Mouse (Mus musculus) retina, embryonic 14.5 days (tissue): Measurements from ENCODE around the gene Lrrc4c.

Experiments used
- DNase-seq: peaks from one replicate; pipeline ENCODE4 v3.0.0-alpha.2; 2015; ENCODE audit warnings: low spot score

Lrrc4c gene

DNA sequence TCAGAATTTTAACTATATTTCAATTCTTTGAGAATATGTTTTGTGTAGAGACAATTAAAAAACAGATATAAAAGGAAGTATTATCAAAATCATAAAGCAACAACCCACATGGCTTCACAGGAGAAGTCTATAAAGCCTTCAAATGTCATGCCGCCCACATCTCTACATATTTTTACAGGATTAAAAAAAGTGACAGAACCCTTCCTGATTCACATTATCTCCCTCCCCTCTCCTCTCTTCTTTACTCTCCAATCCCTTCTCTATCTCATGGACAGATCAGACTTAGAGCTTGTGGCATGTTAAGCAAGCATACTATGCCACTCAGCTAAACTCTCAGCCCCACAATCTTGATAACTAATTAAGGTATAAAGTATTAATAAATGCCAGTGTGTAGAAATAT is 535.8 kb downstream of the Lrrc4c start:
- DNase-seq, result no peak

GRCm38 (mm10) chr2:96876062-96876461 is 558.1 kb downstream of the Lrrc4c start:
- no peak for DNase-seq

DNA sequence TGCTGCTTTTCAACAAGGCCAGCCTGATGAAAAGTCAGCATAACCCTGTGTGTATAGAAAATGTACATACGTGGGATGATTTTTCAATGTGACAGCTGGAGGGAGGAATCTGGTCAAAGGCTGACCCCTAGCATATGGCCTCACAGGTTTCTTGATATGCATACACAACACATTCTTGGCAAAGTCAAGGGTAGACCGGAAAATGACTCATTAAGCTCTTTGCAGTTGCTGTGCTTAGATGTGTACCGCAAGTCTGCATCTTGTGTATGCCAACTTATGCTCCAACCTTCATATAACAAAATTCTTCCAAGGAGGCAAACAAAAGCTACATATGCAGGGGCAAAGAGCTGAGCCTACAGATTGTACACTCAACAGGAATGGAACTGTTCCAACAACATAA is 631.6 kb downstream of the Lrrc4c start:
- DNase-seq, result no peak

GRCm38 (mm10) chr2:96999521-96999920 is 681.6 kb downstream of the Lrrc4c start:
- no peak for DNase-seq

DNA sequence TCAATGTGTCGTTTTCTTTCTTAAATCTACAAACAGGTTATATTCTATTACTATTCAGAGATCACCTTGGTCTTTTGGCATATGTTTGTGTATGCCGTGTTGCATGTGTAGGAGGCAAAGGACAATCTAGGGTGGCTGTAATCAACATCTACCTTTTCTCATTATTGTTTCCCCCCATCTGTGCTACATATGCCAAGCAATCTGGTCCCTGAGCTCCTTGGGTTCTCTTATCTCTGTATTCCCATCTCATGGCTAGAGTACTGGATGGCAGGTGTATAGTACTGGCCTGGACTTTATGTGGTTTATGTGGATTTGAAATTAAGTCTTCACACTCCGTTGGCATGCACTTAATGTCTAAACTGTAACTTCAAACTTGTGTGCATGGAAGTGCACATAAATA is 700.4 kb downstream of the Lrrc4c start:
- no peak for DNase-seq

DNA sequence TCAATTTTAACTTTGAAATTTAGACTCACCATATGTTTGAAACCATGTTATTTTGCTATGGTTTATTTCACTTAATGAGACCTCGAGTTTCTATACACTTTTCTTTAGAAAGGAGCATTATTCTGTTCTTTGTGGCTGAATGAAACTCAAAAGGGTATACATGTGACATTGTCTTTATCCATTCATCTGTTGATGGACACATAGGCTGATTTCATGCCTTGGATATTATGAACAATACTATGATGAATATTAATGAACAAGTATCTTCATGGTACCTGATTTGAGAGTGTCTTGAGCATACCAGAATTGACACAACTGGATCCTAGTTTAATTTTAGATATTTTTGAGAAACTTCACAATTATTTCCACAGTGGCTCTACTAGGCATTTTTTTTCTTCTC is 709.0 kb downstream of the Lrrc4c start:
- DNase-seq, result peak; percentile 46

DNA sequence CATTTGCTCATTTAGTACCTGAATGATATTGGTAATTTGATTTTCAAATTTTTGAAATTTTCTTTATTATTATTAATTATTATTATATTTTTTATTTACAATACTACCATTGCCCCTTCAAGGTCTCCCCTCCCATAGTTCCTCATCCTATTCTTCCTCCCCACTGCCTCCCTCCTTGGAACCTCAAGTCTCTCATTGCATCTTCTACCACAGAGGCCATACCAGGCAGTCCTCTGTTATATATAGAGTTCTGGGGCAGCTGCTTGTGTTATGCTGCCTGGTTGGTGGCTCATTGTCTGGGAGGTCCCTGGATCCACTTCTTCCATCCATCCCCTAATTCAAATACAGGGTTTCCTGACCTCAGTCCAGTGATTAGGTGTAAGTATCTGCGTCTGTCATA is 709.6 kb downstream of the Lrrc4c start:
- no peak for DNase-seq

DNA sequence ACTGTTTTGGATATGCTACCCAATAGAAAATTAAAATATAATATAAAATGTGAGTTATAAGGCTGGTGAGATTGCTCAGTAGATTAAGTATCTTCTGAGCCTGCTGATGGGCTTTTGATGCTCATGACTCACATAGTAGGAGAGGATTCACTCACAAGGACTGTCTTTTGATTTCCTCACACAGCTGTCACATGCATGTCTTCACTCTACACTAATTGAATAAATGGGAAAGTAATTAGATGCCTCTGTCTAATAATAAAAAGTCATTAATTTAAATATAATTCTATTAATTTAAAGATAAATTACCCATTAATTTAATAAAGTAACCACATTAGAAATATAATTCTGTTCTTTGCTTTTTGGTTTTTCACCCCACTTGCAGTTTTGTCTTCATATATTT is 718.4 kb downstream of the Lrrc4c start:
- peak; percentile 77 for DNase-seq

GRCm38 (mm10) chr2:97037024-97037814 is 719.2 kb downstream of the Lrrc4c start:
- peak; percentile 64 for DNase-seq

DNA sequence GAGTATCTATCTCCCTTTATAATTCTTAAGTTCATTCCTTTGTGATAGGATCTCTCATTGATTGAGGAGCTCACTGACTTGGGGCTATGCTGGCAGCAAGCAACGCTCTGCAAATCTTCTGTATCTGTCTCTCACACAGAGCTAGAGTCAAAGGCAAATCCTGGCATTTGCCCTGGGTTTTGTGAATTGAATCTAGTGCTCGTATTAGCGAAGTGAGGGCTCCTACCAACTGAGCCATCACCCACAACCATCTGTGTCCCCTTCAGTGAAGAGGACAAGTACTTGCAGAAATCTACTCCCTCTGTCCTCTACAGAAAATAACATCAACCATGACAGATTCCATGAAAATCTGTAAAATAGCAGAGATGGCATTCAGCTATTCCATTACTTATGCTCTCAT is 726.0 kb downstream of the Lrrc4c start:
- DNase-seq, result no peak

DNA sequence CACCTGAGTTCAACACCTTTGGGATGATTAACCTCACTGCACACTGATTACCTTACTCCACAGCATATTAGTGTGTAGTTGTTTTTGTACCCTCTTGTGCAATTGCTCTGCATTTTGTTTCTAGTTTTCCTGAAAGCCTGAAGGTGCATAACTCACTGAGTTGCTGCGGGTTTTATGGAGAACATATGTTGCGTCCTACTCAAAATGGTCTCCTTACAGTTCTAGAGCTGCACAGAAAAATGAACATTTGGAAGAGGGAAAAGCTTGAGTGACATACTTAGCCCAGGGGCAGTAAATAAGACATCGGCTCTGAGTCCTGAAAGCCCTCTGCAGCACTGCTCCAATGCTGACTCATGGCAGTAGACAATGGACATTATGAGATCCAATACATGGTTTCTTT is 727.7 kb downstream of the Lrrc4c start:
- no peak for DNase-seq

- DNase-seq, result peak; percentile 80
Observed at GRCm38 (mm10) chr2:97080156-97080555, 762.2 kb downstream of the Lrrc4c start.

- no peak for DNase-seq
Observed at GRCm38 (mm10) chr2:97097965-97098364, 780.0 kb downstream of the Lrrc4c start.

DNA sequence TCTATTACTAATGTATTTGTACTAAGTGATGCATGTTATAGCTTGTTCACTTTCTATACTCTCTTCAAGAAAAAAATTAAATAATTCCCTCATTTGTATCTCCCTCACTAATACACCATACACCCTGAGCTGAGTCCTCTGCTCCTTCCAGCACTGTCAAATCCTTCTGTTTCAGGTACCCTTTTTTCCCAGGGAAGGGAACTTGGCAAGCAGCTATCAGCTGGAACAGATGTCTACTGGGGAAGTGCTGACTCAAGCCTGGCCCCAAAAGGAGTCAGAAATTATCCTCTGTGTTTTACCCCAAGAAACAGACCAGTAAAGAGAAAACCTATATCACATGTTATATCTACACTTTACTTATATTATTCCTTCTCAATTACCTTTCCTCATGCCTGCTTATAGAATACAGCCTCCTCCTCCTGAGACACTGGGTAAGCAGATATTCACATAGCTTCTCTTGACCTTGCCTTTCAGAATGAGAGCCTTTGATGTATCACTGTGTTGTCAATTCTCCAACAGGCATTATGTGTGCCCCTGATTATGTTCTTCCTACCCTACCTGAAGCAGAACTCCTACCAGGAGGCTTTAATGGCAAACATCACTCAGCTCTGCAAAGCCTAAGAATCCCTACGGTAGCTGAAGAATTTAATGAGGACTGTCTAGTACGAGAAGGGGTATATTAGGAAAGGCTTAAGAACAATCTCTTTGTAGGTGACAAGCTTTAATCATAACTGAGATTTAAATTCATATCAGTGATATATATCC is 785.6 kb downstream of the Lrrc4c start:
- no peak for DNase-seq

GRCm38 (mm10) chr2:97124246-97124645 is 806.3 kb downstream of the Lrrc4c start:
- no peak for DNase-seq

DNA sequence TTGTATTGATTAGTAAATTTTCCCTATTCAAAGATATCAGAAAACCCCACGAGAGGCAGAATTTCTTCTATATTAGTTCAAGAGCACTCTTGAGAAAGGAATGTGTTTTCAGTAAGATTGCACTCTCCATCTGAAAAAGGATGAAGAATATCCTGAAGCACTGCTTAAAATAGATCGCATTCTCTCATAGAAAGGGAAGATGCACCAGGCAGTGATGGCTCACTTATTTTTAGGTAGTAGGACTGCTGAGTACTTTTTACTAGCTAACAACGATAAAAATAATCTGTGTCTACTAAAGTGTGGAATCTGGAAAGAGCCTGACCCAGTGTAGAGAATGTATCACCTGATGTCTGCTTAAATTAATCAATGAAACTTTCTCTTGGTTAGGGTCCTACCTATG is 820.5 kb downstream of the Lrrc4c start:
- DNase-seq, result no peak

DNA sequence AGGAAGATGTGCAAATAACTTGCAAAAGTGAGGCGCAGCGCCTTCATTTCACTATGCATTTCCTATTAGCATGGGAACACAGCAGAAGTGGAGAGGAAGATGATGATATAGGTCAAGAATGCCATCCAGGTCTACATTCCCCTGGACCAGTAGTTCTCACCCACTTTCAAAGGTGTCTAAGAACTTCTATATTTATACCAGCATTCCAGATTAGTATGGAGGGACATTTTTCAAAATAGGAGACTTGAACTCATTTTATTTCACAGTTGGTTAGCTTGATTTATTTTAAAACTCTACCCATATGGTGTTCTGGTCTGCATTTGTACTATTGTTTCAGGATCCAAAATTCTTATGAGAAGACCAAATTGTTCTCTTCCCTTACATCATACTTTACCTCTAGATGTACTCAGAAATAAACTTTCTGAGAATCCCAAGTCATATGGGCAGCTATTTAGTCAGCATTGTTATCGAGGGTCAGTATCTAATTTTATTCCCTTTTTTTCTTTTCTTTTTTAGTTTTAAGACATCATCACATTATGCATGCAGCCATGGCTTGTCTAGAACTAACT is 833.7 kb downstream of the Lrrc4c start:
- no peak for DNase-seq

DNA sequence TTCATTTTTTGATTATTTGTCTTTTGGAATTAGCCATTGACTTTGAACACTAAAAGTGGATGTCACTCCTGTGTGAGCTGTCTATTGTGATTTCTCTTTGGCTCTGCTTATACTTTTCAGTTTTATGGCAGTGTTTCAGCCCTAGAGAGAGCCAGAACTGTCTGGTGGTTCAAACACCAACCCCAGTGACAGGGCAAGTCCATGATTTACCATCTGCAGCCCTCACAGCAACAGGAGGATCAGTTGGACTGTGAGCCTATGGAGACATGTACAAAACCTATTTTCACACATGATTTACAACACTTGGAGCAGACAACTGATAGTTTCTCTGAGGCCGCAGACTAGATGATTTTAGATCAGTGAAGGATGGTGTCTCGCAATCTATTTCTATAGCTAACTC is 847.8 kb downstream of the Lrrc4c start:
- no peak for DNase-seq

DNA sequence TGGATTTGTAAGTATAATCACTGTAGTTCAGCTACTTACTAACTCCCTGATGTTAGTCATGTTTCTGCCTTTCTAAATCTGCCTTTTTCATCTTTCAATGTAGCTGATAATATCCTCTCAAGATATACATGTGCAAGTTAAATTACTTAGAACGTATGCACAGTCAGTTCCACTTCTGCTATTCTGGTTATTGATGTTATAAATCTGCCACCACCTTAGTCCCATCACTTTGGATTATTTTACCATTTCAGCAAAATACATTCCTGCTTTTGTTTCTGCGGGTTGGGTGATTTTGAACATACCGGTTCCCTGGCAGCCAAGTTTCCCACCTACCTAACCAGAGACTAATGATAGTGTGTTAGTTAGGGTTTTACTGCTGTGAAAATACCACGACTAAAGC is 860.4 kb downstream of the Lrrc4c start:
- no peak for DNase-seq

DNA sequence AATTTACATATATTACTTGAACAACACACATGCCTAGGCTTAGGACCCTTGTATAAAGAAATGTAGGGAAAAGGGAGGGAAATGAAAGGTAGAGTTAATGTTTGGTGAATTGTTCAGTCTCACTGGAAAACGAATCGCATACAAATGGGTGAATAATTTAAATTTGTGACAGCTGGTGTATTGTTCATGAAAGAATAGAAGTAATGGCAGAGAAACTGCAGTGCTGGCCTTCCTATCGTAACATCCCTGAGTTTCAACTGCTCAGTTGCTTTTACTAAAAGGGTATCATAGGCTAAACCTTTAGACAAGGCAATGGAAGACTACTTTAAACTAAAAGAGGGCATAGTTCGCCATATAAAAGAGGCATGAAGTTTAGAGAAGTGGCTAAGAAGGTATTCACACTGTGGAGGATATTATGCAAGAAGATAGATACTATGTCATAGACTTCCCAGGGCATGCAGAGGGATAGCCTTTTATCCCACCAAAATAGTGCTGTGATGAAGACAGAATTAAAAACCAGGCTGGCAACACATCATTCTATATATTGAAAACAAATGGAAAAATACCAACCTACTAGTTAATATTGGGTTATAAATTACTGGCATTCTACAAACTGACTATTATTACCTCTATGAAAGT is 879.1 kb downstream of the Lrrc4c start:
- peak; percentile 20 for DNase-seq

- DNase-seq, result no peak
Observed at GRCm38 (mm10) chr2:97232966-97233365, 915.0 kb downstream of the Lrrc4c start.

- no peak for DNase-seq
Observed at GRCm38 (mm10) chr2:97234074-97234473, 916.1 kb downstream of the Lrrc4c start.

- DNase-seq, result no peak
Observed at GRCm38 (mm10) chr2:97274651-97275050, 956.7 kb downstream of the Lrrc4c start.
